Mouse (Mus musculus) gonadal fat pad, adult 2 months (tissue): ENCODE data around the gene Olfr71. TPM values are rescaled to one million over a fixed set of nuclear protein-coding genes. Genes with fewer than 3 reads are reported as not detected.

Experiments used
- DNase-seq: peaks from one replicate; pipeline ENCODE4 v3.0.0-alpha.2; 2012; ENCODE audit warnings: low read depth
- polyA plus RNA-seq: library from polyadenylated mRNA; depleted of rRNA; stranded (reverse); fragments of >200 nt; gene quantifications from 2 replicates; pipeline ENCODE4 v1.2.3, GENCODE M21; 2012

Gene Olfr71
- polyA plus RNA-seq, 1 experiment = not detected

DNA sequence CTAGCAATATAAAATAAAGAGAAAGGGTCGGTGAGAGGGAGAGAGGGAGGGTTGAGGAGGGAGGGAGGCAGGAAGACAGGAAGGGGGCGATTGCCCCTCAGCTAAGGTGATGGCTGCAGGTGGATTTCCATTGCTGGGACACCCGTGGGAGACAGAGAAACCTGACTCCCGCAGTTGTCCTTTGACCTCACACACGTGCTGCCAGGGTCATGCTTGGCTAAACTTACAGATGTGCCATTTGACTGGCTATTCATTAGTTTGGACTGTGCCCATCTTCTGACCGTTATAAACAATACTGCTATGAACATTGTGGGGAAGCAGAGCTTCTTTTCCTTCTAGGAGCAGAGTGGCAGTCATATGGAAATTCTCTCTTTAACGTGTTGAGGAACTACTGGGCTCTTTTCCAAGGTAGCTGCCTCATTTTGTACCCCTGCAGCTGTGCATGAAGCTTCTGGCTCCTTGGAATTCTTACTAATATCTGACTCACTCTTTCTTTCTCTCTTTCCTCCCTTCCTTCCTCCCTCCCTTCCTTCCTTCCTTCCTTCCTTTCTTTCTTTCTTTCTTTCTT is 3.7 kb upstream of the Olfr71 start:
- DNase-seq = no peak

- no peak for DNase-seq
Measured at GRCm38 (mm10) chr4:43711821-43712220, 1.8 kb upstream of the Olfr71 start.

DNA sequence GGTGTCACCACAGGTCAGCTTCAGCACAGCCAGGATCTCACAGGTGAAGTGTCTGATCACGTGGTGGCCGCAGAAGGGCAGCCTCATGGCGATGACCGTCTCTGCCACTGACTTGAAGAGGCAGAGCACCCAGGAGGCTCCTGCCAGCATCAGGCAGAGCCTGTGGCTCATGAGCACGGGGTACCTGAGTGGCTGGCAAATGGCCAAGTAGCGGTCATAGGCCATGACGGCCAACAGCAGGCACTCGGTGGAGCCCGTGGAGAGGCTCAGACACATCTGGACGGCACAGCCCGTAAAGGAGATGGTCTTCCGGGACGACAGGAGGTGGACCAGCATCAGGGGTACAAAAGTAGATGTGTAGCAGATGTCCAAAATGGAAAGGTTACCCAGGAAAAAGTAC is 4.1 kb downstream of the Olfr71 start:
- no peak for DNase-seq

GRCm38 (mm10) chr4:43703851-43704250 is 6.2 kb downstream of the Olfr71 start:
- DNase-seq = no peak

DNA sequence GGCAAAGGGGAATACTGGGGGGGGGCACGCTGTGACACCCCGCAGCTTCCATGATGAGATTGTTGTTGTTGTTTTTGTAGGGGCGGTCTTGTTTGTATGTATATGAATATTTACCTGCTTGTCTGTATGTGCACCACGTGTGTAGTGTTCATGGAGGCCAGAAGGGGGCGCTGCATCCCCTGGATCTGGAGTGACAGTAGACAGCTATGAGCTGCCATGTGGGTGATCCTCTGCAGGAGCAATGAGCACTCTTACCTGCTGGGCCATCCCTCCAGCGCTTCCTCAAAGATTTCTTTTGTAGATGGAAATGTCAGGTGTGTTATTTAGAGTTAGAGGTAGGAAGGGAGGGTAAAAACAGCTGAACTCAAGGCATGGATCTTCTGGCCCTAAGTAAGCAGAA is 6.6 kb downstream of the Olfr71 start:
- no peak for DNase-seq

GRCm38 (mm10) chr4:43700707-43701106 is 9.3 kb downstream of the Olfr71 start, which contains the start of gene Olfr70:
Olfr70 (minus strand) TSS chr4:43700807.
- no peak for DNase-seq

- DNase-seq = no peak
Measured at GRCm38 (mm10) chr4:43696561-43696960, 13.5 kb downstream of the Olfr71 start.

DNA sequence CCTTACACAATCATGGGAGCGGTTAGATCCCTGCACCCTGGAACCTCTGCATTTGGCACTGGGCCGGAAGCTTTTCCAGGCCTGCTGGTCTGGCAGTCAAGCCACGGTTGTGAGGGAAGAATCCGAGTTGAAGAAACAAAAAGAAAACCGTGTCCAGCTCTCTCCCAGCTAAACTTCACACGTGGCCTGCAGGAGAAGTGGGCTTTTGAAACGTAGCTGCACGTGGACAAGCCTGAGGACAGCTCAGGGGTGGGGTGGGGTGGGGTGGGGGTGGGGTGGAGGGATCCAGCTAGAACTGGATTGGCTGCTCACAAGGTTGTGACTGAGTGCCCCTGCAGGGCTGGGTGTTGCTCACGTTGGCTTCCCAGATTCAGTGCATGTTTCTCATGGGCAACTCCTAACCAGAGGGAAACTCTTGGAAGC is 14.8 kb downstream of the Olfr71 start:
- no peak for DNase-seq

GRCm38 (mm10) chr4:43694439-43695248 is 15.4 kb downstream of the Olfr71 start:
- no peak for DNase-seq

DNA sequence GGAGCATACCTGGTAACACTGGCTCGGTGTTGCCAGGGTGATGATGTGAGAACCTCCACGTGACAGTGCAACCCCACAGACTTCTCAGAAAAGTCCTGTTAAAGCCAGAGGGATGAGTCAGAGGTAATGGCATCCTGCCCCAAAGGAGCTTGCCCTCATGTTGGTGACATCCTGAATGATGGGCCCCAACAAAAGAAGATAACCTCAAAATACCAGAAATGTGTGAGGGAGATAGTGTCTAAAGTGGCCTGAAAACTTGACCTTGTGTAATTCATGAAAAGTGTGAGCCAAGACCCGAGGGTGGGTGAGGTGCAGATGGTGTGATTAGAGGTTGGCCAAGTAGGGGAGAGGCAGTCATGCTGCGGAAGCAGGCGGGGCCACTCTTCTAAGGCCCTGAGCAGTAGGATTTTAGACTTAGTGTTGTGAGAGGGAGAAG is 16.2 kb downstream of the Olfr71 start:
- no peak for DNase-seq

- no peak for DNase-seq
Measured at GRCm38 (mm10) chr4:43691026-43691425, 19.0 kb downstream of the Olfr71 start.

DNA sequence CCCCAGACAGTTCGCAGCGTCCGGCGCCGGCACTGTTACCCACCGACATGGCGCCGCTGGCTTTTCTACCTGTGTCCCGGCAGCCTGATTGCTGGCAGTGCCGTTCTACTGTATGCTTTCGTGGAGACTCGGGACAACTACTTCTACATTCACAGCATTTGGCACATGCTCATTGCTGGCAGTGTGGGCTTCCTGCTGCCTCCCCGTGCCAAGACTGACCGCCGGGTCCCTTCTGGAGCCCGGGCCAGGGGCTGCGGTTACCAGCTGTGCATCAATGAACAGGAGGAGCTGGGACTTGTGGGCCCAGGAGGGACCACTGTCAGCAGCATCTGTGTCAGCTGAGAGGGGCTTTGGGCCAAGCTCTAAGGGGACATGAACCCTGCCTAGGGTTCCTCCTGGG is 20.0 kb downstream of the Olfr71 start:
- DNase-seq = no peak

GRCm38 (mm10) chr4:43679416-43680043 is 30.5 kb downstream of the Olfr71 start:
- DNase-seq = no peak

DNA sequence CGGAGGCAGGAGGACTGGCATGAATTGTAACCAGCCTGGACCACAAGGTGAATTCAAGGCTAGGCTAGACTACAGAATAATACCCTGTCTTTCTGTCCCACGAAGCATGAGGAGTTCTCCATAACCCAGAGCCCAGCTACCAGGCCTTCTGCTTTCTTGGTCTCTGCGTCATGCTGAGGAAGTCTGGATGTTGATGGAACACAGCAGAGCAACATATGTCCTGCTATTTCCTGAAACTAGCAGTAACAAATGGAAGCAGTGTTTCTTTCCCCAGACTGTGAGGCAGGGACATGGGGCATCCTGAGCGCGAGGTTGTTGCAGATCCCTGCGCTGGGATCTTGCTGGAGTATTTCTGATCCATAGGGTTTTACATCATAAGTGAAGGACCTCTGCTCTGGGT is 31.5 kb downstream of the Olfr71 start:
- no peak for DNase-seq

- no peak for DNase-seq
Measured at GRCm38 (mm10) chr4:43675608-43676007, 34.4 kb downstream of the Olfr71 start.

DNA sequence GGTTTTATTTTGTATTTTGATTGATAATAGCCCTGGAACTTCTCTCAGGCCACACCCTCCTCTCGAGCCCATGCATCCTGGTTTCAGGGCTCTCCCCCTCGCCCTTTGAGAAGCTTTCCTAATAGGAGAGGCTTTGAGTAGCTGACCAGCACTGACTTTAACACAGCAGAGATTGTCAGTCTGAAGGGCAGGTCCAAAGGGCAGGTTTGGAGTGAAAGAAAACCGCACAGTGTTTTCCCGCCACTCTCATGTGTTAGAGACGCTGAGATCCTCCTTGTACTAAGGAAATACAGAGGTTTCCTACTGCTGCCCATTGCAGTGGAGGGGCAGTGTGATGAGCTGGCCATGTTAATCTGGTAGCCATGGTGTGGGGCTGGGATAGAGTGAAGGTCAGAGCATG is 35.1 kb downstream of the Olfr71 start:
- no peak for DNase-seq

GRCm38 (mm10) chr4:43673703-43674102 is 36.4 kb downstream of the Olfr71 start:
- DNase-seq = no peak

- DNase-seq = no peak
Measured at GRCm38 (mm10) chr4:43672070-43672469, 38.0 kb downstream of the Olfr71 start.

GRCm38 (mm10) chr4:43669428-43669794 is 40.6 kb downstream of the Olfr71 start:
- no peak for DNase-seq

DNA sequence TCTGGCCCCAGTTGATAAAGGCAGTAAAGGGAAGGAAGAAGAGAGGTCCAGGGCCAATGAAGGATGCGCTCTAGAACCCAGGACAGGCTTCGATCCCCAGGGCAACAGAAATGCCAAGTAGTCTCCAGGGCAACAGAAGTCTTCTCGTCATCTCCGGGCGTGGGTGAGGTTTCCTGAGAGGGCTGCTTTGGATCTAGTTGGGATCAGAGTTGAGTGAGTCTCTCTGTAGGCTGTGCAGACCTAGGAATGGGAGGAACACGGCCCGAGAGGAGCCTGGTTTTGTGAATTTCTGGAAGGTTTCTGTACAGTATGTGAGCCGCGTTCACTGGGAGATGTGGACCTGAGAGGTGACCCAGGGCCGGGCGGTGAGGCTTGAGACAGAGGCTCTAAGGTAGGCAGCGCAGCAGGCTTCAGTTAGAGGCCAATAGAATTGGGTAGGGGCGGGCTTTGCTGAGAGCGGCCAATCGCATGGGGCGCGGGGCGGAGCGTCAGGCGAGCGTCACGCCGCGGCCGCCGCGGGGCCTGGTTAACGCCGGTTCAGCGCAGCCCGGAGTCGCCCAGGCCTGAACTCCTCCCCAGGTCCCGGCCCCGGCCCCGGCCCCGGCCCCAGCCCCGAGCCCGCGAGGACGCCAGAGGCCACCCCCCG is 41.1 kb downstream of the Olfr71 start, which contains the start of the genes Tmem8b and Fam221b:
Gene Tmem8b, plus strand, starts transcription at position 190 of the 646 bp plus-strand sequence.
Gene Fam221b, minus strand, starts transcription at position 364 of the 646 bp plus-strand sequence.
- no peak for DNase-seq

- DNase-seq = no peak
Measured at GRCm38 (mm10) chr4:43666412-43666811, 43.6 kb downstream of the Olfr71 start.

DNA sequence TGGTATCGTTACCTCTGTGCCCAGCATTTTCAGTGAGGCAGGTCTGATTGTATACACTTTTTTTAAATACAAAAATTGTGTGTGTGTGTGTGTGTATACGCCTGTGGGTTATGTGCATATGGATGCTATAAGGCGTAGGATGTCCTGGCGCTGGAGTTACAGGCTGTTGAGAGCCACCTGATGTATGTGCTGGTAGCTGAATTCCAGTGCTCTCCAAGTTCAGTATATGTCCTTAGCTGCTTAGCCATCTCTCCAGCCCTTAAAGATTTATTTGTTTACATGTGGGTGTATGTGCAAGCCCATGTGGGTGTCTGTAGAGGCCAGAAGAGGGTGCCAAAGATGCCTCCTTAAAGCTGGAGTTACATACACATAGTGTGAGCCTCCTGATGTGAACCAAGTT is 52.9 kb downstream of the Olfr71 start:
- DNase-seq = no peak
